Mouse (Mus musculus): ENCODE measurements around the gene Lrwd1.

GRCm38 (mm10) chr5:136179594-136179993 lies 43.7 kb upstream of the Lrwd1 start:
- no peak for TF ChIP-seq POLR2A (IDR thresholded peaks at IDR 0.05; ENCODE audit: low read depth, low read length)
- TF ChIP-seq MYC (IDR thresholded peaks at IDR 0.05; ENCODE audit: low read depth, low read length), result no peak
- TF ChIP-seq POLR2AphosphoS2 (IDR thresholded peaks at IDR 0.05; ENCODE audit: low read depth, low read length), result no peak
- no peak for TF ChIP-seq CTCF (conservative IDR thresholded peaks at IDR 0.05 in 1 of 2, IDR thresholded peaks at IDR 0.05 in 1 of 2; ENCODE audit: low read depth in 2 of 2, low read length in 2 of 2)
- no peak for TF ChIP-seq USF1 (IDR thresholded peaks at IDR 0.05; ENCODE audit: low read depth, low read length)
- TF ChIP-seq RAD21 (IDR thresholded peaks at IDR 0.05; ENCODE audit: low read depth, low read length), result no peak
- no peak for TF ChIP-seq EP300 (IDR thresholded peaks at IDR 0.05; ENCODE audit: low read length)
- no peak for TF ChIP-seq KAT2A (IDR thresholded peaks at IDR 0.05; ENCODE audit: insufficient replicate concordance, low read length)
- no peak for TF ChIP-seq TCF12 (IDR thresholded peaks at IDR 0.05; ENCODE audit: low read depth, low read length)
- no peak for TF ChIP-seq ZC3H11A (IDR thresholded peaks at IDR 0.05; ENCODE audit: low read depth, low read length)
- TF ChIP-seq ETS1 (conservative IDR thresholded peaks at IDR 0.05; ENCODE audit: low read depth, low read length), result no peak
- TF ChIP-seq SIN3A (IDR thresholded peaks at IDR 0.05; ENCODE audit: low read length), result no peak
